Mouse (Mus musculus) activated CD4-positive, CD25-positive, alpha-beta regulatory T cell, adult 4 months (primary cell): ENCODE results near the gene Gm16506. TPM values are rescaled to one million over a fixed set of nuclear protein-coding genes. Genes with fewer than 3 reads are reported as not detected.
"Not testable (repeated sequence)": the region's sequence is repeated elsewhere in the genome, so short reads cannot be mapped to it uniquely, and the experiment has no call there.

Experiments used
- ATAC-seq: one replicate; pipeline ENCODE4 v1.8.0; 2017
- polyA plus RNA-seq, 2 experiments: library from polyadenylated mRNA; unstranded; fragments of 100-300 nt; shearing (Covaris generic); gene quantifications; one replicate each; pipeline ENCODE4 v1.2.1; 2017

Gm16506 gene
- not detected for polyA plus RNA-seq

GRCm38 (mm10) chr14:43727385-43727784 lies at the start of gene Gm16506:
Gene Gm16506 (minus strand): TSS chr14:43727485.
- not testable (repeated sequence) for ATAC-seq

GRCm38 (mm10) chr14:43747566-43747965 lies 20.3 kb upstream of the Gm16506 start, which contains the start of gene Gm6526:
Gene Gm6526 (plus strand): TSS chr14:43747866.
- ATAC-seq = not testable (repeated sequence)

- ATAC-seq = not testable (repeated sequence)
Observed at GRCm38 (mm10) chr14:43697621-43698020, 29.7 kb downstream of the Gm16506 start, which contains the start of gene Gm7324. Gene Gm7324 (plus strand): TSS chr14:43697828.

- ATAC-seq = not testable (repeated sequence)
Observed at GRCm38 (mm10) chr14:43677099-43677498, 50.2 kb downstream of the Gm16506 start, which contains the start of gene Gm8165. Gene Gm8165 (minus strand): TSS chr14:43677199.

Other genes starting within 250 kb of the Gm16506 start
- gene Gm5799, start 183.9 kb downstream of the Gm16506 start, polyA plus RNA-seq = not detected
- not detected for gene Gm17654, start 148.3 kb downstream of the Gm16506 start, polyA plus RNA-seq
- gene Gm10375, start 119.5 kb downstream of the Gm16506 start, polyA plus RNA-seq = not detected
- gene Gm8165, start 50.3 kb downstream of the Gm16506 start, polyA plus RNA-seq = not detected
- 1 to 10 TPM in 1 of 2 experiments, under 1 TPM in 1; 0.52 to 2.3 TPM for gene Gm7324, start 29.7 kb downstream of the Gm16506 start, polyA plus RNA-seq
- gene Gm6526, start 20.4 kb upstream of the Gm16506 start, polyA plus RNA-seq = not detected
- not detected for gene Gm8180, start 57.3 kb upstream of the Gm16506 start, polyA plus RNA-seq
- gene Ear1, start 148.0 kb upstream of the Gm16506 start, polyA plus RNA-seq = not detected
- not detected for gene Ear10, start 196.1 kb upstream of the Gm16506 start, polyA plus RNA-seq
- under 1 TPM in 1 of 2 experiments, not detected in 1; 0.12 TPM for gene Gm8113, start 197.9 kb upstream of the Gm16506 start, polyA plus RNA-seq
- not detected for gene Ang5, start 229.6 kb upstream of the Gm16506 start, polyA plus RNA-seq